Mouse (Mus musculus): Measurements from ENCODE around the gene Pnmal1. TPM values are rescaled to one million over a fixed set of nuclear protein-coding genes. Genes with fewer than 3 reads are reported as not detected.

Gene Pnmal1
- polyA plus RNA-seq, 1 experiment from 2014 or later: 0.46 TPM

DNA sequence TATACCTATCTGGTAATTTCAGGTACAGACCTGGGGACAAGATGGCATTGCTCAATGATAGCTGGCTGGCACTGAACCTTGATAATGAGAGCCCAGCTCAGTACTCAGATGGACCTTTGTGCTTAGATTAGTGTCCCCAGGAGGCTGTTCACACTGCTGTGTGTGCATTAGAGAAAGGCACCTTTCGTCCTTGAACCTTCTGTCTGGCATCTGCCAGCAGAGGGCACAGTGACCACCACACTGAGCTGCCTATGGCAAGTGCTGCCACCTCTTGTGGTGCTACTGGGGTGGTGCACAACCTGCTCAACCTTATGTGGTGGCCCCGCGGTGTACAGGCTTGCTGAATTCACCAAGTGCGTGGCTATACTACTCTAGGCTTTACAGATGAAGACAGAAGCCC, 47.8 kb downstream of the Pnmal1 start:
- no peaks in the 10 kb centered on the region for H3K27me3 ChIP-seq (ENCODE audit: control insufficient read depth, insufficient read depth, low read length)
- peaks cover 57% of the 10 kb centered on the region for H3K36me3 ChIP-seq (ENCODE audit: control insufficient read depth, insufficient read depth, low read length)
- H3K4me3 ChIP-seq (ENCODE audit: low read depth, low read length): no peak overlapping the region
- H3K27ac ChIP-seq (ENCODE audit: low read depth, low read length): no peak overlapping the region
- no peak overlapping the region for H3K9ac ChIP-seq (ENCODE audit: low read depth, low read length)
- H3K4me1 ChIP-seq (ENCODE audit: control insufficient read depth, insufficient read depth, low read length): no peaks in the 10 kb centered on the region
- 81% methylated on average over 4 of the region's 4 CpGs for WGBS (ENCODE audit: insufficient replicate concordance)
- no peaks in the 10 kb centered on the region for H3K9me3 ChIP-seq (replicated peaks; ENCODE audit: control insufficient read depth, low read length)
- no peak for ATAC-seq (replicated peaks; ENCODE audit: insufficient number of reproducible peaks, low FRiP score, low TSS enrichment)
- no peak overlapping the region for H3K4me2 ChIP-seq

DNA sequence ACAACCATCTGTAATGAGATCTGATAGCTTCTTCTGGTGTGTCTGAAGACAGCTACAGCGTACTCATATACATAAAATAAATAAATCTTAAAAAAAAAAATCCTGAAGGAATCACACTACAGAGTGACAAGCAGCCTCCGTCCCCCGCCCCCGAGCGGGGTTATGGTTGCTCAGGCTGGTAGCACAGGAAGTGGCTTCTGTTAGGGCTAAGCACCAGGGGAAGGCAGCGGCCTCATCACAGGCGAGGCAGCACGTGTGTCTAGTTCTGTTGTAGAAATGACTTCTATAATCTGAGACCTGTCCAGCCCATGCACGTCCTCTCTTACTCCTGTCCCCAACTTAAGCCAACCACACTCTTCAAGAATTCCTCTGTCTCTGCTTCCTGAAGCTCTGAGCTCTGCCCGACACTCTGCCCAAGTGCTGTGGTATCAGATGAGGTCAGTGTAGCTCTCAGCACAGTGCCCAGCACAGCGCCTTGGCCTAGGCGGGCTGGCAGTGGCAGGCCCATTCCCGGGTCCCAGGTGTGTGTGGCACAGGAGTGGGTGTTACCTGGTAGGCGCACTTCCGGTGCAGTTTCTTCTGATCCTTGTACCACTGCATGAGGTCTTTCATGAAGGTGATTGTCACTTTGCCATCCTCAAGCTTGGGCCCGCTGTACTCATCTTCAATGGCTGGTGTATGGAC, 50.0 kb downstream of the Pnmal1 start:
- WGBS (ENCODE audit: insufficient replicate concordance): 89% methylated on average over 16 of the region's 16 CpGs
- Histone ChIP-seq H3K27me3 (ENCODE audit: control insufficient read depth, insufficient read depth, low read length) (no peaks in the 10 kb centered on the region), H3K9me3 (replicated peaks; ENCODE audit: control insufficient read depth, low read length) (no peaks in the 10 kb centered on the region), H3K4me1 (ENCODE audit: control insufficient read depth, insufficient read depth, low read length) (no peaks in the 10 kb centered on the region), H3K9ac (ENCODE audit: low read depth, low read length) (no peak overlapping the region), H3K27ac (ENCODE audit: low read depth, low read length) (no peak overlapping the region), H3K4me2 (no peak overlapping the region), H3K4me3 (ENCODE audit: low read depth, low read length) (no peak overlapping the region), H3K36me3 (ENCODE audit: control insufficient read depth, insufficient read depth, low read length) (peaks cover 66% of the 10 kb centered on the region)
- ATAC-seq (replicated peaks; ENCODE audit: insufficient number of reproducible peaks, low FRiP score, low TSS enrichment): no peak

DNA sequence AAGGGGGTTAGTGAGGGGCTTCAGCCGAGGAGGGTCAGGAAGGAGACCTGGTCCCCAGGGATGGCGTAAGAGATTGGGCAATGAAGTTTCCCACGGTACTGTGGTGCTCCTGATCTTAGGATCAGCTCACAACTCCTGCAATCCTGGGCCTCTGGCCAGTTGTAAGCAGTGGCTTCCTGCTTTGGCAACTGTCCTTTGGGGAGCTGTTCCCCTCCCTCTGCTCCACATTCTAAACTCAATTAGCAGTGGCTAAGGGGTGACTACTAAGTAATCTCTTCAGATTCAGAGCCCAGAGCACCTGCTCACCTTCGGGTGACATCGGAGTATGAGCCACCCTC, 50.5 kb downstream of the Pnmal1 start:
- Histone ChIP-seq H3K9ac (ENCODE audit: low read depth, low read length) (no peak overlapping the region), H3K27ac (ENCODE audit: low read depth, low read length) (no peak overlapping the region), H3K4me3 (ENCODE audit: low read depth, low read length) (no peak overlapping the region), H3K4me1 (ENCODE audit: control insufficient read depth, insufficient read depth, low read length) (no peaks in the 10 kb centered on the region), H3K27me3 (ENCODE audit: control insufficient read depth, insufficient read depth, low read length) (no peaks in the 10 kb centered on the region), H3K9me3 (replicated peaks; ENCODE audit: control insufficient read depth, low read length) (no peaks in the 10 kb centered on the region), H3K36me3 (ENCODE audit: control insufficient read depth, insufficient read depth, low read length) (peaks cover 70% of the 10 kb centered on the region), H3K4me2 (no peak overlapping the region)
- 93% methylated on average over 5 of the region's 5 CpGs for WGBS (ENCODE audit: insufficient replicate concordance)
- ATAC-seq (replicated peaks; ENCODE audit: insufficient number of reproducible peaks, low FRiP score, low TSS enrichment): no peak

DNA sequence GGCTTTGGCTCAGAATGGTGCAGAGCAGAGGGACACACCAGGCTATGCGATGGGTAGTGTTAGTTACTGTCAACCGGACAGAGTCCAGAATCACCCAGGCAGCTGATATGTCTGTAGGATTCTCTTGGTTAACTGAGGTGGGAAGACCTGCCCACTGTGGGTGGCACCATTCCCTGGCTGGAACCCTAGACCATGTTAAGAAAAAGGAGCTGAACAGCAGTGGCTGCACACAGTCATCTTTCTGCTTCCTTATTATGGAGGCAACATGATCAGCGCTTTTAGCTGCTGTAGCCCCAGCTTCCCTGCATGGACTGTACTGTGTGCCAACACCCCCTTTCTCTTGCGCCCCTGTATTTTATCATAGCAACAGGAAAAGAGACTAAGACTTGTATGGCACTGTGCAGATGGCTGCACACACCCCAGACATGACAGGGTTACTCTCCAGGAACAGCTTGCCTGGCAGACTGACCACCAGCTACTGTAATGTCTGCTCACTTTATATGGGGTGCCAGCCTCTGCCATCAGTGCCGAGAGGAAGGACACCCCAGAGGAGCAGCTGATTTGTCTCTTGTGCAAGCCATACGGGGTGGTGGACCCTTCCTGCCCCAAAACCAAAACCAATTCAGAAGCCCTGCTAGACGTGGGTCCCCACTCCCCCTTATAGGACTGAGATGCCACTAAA, 52.6 kb downstream of the Pnmal1 start:
- Histone ChIP-seq H3K4me2 (no peak overlapping the region), H3K27ac (ENCODE audit: low read depth, low read length) (no peak overlapping the region; the same call in 1 of the 2 replicates), H3K4me1 (ENCODE audit: control insufficient read depth, insufficient read depth, low read length) (no peaks in the 10 kb centered on the region), H3K9me3 (replicated peaks; ENCODE audit: control insufficient read depth, low read length) (no peaks in the 10 kb centered on the region), H3K4me3 (ENCODE audit: low read depth, low read length) (no peak overlapping the region), H3K27me3 (ENCODE audit: control insufficient read depth, insufficient read depth, low read length) (no peaks in the 10 kb centered on the region), H3K36me3 (ENCODE audit: control insufficient read depth, insufficient read depth, low read length) (peaks cover 64% of the 10 kb centered on the region), H3K9ac (ENCODE audit: low read depth, low read length) (no peak overlapping the region)
- WGBS (ENCODE audit: insufficient replicate concordance): 90% methylated on average over 7 of the region's 7 CpGs
- ATAC-seq (replicated peaks; ENCODE audit: insufficient number of reproducible peaks, low FRiP score, low TSS enrichment): no peak

Other genes with a start within 250 kb of the Pnmal1 start
- gene Ceacam9, start 237.8 kb upstream of the Pnmal1 start, polyA plus RNA-seq (2014; fragmentation: Nextera tagmentation; extraction: Ambion mirVana): not detected in 2 replicates
- 256 TPM in 2 replicates for gene Ap2s1, start 221.3 kb upstream of the Pnmal1 start, polyA plus RNA-seq (2014; fragmentation: Nextera tagmentation; extraction: Ambion mirVana)
- gene Slc1a5, start 178.3 kb upstream of the Pnmal1 start, polyA plus RNA-seq (2014; fragmentation: Nextera tagmentation; extraction: Ambion mirVana): 26.9 and 30.1 TPM in 2 replicates
- gene Strn4, start 143.8 kb upstream of the Pnmal1 start, polyA plus RNA-seq (2014; fragmentation: Nextera tagmentation; extraction: Ambion mirVana): 81.4 and 86.8 TPM in 2 replicates
- 25.6 and 27.7 TPM in 2 replicates for gene Fkrp, start 142.9 kb upstream of the Pnmal1 start, polyA plus RNA-seq (2014; fragmentation: Nextera tagmentation; extraction: Ambion mirVana)
- gene Prkd2, start 116.8 kb upstream of the Pnmal1 start, polyA plus RNA-seq (2014; fragmentation: Nextera tagmentation; extraction: Ambion mirVana): 10.8 and 11.6 TPM in 2 replicates
- gene Dact3, start 84.4 kb upstream of the Pnmal1 start, polyA plus RNA-seq (2014; fragmentation: Nextera tagmentation; extraction: Ambion mirVana): 9.5 and 10.6 TPM in 2 replicates
- gene Gng8, start 67.9 kb upstream of the Pnmal1 start, polyA plus RNA-seq (2014; fragmentation: Nextera tagmentation; extraction: Ambion mirVana): 3.5 and 4.2 TPM in 2 replicates
- gene Ptgir, start 53.2 kb upstream of the Pnmal1 start, polyA plus RNA-seq (2014; fragmentation: Nextera tagmentation; extraction: Ambion mirVana): 0.19 and 0.34 TPM in 2 replicates
- 150 and 156 TPM in 2 replicates for gene Calm3, start 35.6 kb upstream of the Pnmal1 start, polyA plus RNA-seq (2014; fragmentation: Nextera tagmentation; extraction: Ambion mirVana)
- gene Pnmal2, start 15.0 kb upstream of the Pnmal1 start, polyA plus RNA-seq (2014; fragmentation: Nextera tagmentation; extraction: Ambion mirVana): 1.5 and 2.0 TPM in 2 replicates
- gene Gm42372, start 23.4 kb downstream of the Pnmal1 start, polyA plus RNA-seq (2014; fragmentation: Nextera tagmentation; extraction: Ambion mirVana): 0.20 TPM in 2 replicates
- 22.6 and 36.1 TPM in 2 replicates for gene Ccdc8, start 33.0 kb downstream of the Pnmal1 start, polyA plus RNA-seq (2014; fragmentation: Nextera tagmentation; extraction: Ambion mirVana)
- 87.0 and 95.3 TPM in 2 replicates for gene Ppp5c, start 68.2 kb downstream of the Pnmal1 start, polyA plus RNA-seq (2014; fragmentation: Nextera tagmentation; extraction: Ambion mirVana)
- 31.6 and 37.2 TPM in 2 replicates for gene Hif3a, start 102.7 kb downstream of the Pnmal1 start, polyA plus RNA-seq (2014; fragmentation: Nextera tagmentation; extraction: Ambion mirVana)
- gene Psg16, start 114.4 kb downstream of the Pnmal1 start, polyA plus RNA-seq (2014; fragmentation: Nextera tagmentation; extraction: Ambion mirVana): 0.06 and 0.09 TPM in 2 replicates
- not detected in 2 replicates for gene Ceacam3, start 190.6 kb downstream of the Pnmal1 start, polyA plus RNA-seq (2014; fragmentation: Nextera tagmentation; extraction: Ambion mirVana)
- gene Psg29, start 243.8 kb downstream of the Pnmal1 start, polyA plus RNA-seq (2014; fragmentation: Nextera tagmentation; extraction: Ambion mirVana): not detected in 2 replicates

All from heart, embryonic 11.5 days (tissue).